Mouse (Mus musculus): ENCODE results near the gene Strn4. TPM values are rescaled to one million over a fixed set of nuclear protein-coding genes. Genes with fewer than 3 reads are reported as not detected.

Gene Strn4
- polyA plus RNA-seq, 1 experiment from 2014 or later, result 87.1 TPM

- Histone ChIP-seq H3K36me3 (ENCODE audit: control insufficient read depth, insufficient read depth, low read length) (peaks cover 3% of the 10 kb centered on the region; the same call in 1 of the 2 replicates), H3K4me1 (replicated peaks; ENCODE audit: control insufficient read depth, insufficient read depth, low read length) (peaks cover 35% of the 10 kb centered on the region)
Measured at GRCm38 (mm10) chr7:16817693-16818092, 2.0 kb downstream of the Strn4 start.

GRCm38 (mm10) chr7:16819794-16820193, 4.1 kb downstream of the Strn4 start:
- Histone ChIP-seq H3K27ac (ENCODE audit: low read length) (no peak overlapping the region), H3K4me2 (ENCODE audit: low read depth, low read length) (no peak overlapping the region), H3K4me3 (ENCODE audit: low read length) (no peak overlapping the region), H3K4me1 (replicated peaks; ENCODE audit: control insufficient read depth, insufficient read depth, low read length) (peaks cover 35% of the 10 kb centered on the region), H3K36me3 (ENCODE audit: control insufficient read depth, insufficient read depth, low read length) (peaks cover 3% of the 10 kb centered on the region), H3K9me3 (ENCODE audit: control insufficient read depth, low read length) (no peaks in the 10 kb centered on the region), H3K9ac (ENCODE audit: low read length) (peak overlapping the region; percentile 25; the same call in 1 of the 2 replicates), H3K27me3 (ENCODE audit: control insufficient read depth, insufficient read depth, low read depth, low read length) (no peaks in the 10 kb centered on the region)
- 67% methylated on average over 5 of the region's 5 CpGs for WGBS
- ATAC-seq (ENCODE audit: low read depth), result no peak

More at GRCm38 (mm10) chr7:16817693-16818092, 2.0 kb downstream of the Strn4 start:
- H3K9me3 ChIP-seq (ENCODE audit: control insufficient read depth, low read length), result no peaks in the 10 kb centered on the region
- WGBS, result 38% methylated on average over 3 of the region's 3 CpGs
- no peaks in the 10 kb centered on the region; the same call in 1 of the 2 replicates for H3K27me3 ChIP-seq (ENCODE audit: control insufficient read depth, insufficient read depth, low read depth, low read length)
- peak overlapping the region; percentile 99 for H3K9ac ChIP-seq (ENCODE audit: low read length)
- H3K4me2 ChIP-seq (ENCODE audit: low read depth, low read length), result peak overlapping the region; percentile 77
- no peak for ATAC-seq (ENCODE audit: low read depth)
- no peak overlapping the region for H3K27ac ChIP-seq (ENCODE audit: low read length)
- H3K4me3 ChIP-seq (ENCODE audit: low read length), result peak overlapping the region; percentile 82

GRCm38 (mm10) chr7:16820271-16820763, 4.6 kb downstream of the Strn4 start:
- no peak overlapping the region for H3K4me2 ChIP-seq (ENCODE audit: low read depth, low read length)

GRCm38 (mm10) chr7:16821091-16821490, 5.4 kb downstream of the Strn4 start:
- Histone ChIP-seq H3K27me3 (ENCODE audit: control insufficient read depth, insufficient read depth, low read depth, low read length) (no peaks in the 10 kb centered on the region), H3K27ac (ENCODE audit: low read length) (no peak overlapping the region), H3K9ac (ENCODE audit: low read length) (no peak overlapping the region), H3K9me3 (ENCODE audit: control insufficient read depth, low read length) (no peaks in the 10 kb centered on the region), H3K36me3 (ENCODE audit: control insufficient read depth, insufficient read depth, low read length) (peaks cover 9% of the 10 kb centered on the region), H3K4me3 (ENCODE audit: low read length) (no peak overlapping the region), H3K4me2 (ENCODE audit: low read depth, low read length) (no peak overlapping the region), H3K4me1 (replicated peaks; ENCODE audit: control insufficient read depth, insufficient read depth, low read length) (peaks cover 29% of the 10 kb centered on the region)
- WGBS, result 62% methylated on average over 3 of the region's 3 CpGs
- no peak for ATAC-seq (ENCODE audit: low read depth)

More at GRCm38 (mm10) chr7:16820271-16820763, 4.6 kb downstream of the Strn4 start:
- 60% methylated on average over 5 of the region's 5 CpGs for WGBS
- Histone ChIP-seq H3K9ac (ENCODE audit: low read length) (peak overlapping the region; percentile 25; the same call in 1 of the 2 replicates), H3K4me3 (ENCODE audit: low read length) (no peak overlapping the region), H3K36me3 (ENCODE audit: control insufficient read depth, insufficient read depth, low read length) (peaks cover 7% of the 10 kb centered on the region), H3K4me1 (replicated peaks; ENCODE audit: control insufficient read depth, insufficient read depth, low read length) (peaks cover 35% of the 10 kb centered on the region), H3K27me3 (ENCODE audit: control insufficient read depth, insufficient read depth, low read depth, low read length) (no peaks in the 10 kb centered on the region), H3K9me3 (ENCODE audit: control insufficient read depth, low read length) (no peaks in the 10 kb centered on the region), H3K27ac (ENCODE audit: low read length) (no peak overlapping the region)
- no peak for ATAC-seq (ENCODE audit: low read depth)

- peaks cover 13% of the 10 kb centered on the region for H3K36me3 ChIP-seq (ENCODE audit: control insufficient read depth, insufficient read depth, low read length)
- H3K4me1 ChIP-seq (replicated peaks; ENCODE audit: control insufficient read depth, insufficient read depth, low read length), result peaks cover 29% of the 10 kb centered on the region
- WGBS, result 53% methylated on average over 4 of the region's 4 CpGs
- no peak overlapping the region for H3K27ac ChIP-seq (ENCODE audit: low read length)
- H3K27me3 ChIP-seq (ENCODE audit: control insufficient read depth, insufficient read depth, low read depth, low read length), result no peaks in the 10 kb centered on the region
- H3K9me3 ChIP-seq (ENCODE audit: control insufficient read depth, low read length), result no peaks in the 10 kb centered on the region
- H3K9ac ChIP-seq (ENCODE audit: low read length), result 0 out of 2 replicates have a peak overlapping the region, but pooled peaks have one; percentile 4
- no peak overlapping the region for H3K4me3 ChIP-seq (ENCODE audit: low read length)
- ATAC-seq (ENCODE audit: low read depth), result no peak
- H3K4me2 ChIP-seq (ENCODE audit: low read depth, low read length), result no peak overlapping the region
Measured at GRCm38 (mm10) chr7:16821669-16822101, 6.0 kb downstream of the Strn4 start.

- no peak overlapping the region for H3K4me2 ChIP-seq (ENCODE audit: low read depth, low read length)
- H3K36me3 ChIP-seq (ENCODE audit: control insufficient read depth, insufficient read depth, low read length), result peaks cover 26% of the 10 kb centered on the region
- WGBS, result 54% methylated on average over 5 of the region's 5 CpGs
- H3K9ac ChIP-seq (ENCODE audit: low read length), result no peak overlapping the region
- H3K4me1 ChIP-seq (replicated peaks; ENCODE audit: control insufficient read depth, insufficient read depth, low read length), result peaks cover 17% of the 10 kb centered on the region
- H3K27me3 ChIP-seq (ENCODE audit: control insufficient read depth, insufficient read depth, low read depth, low read length), result no peaks in the 10 kb centered on the region
- H3K9me3 ChIP-seq (ENCODE audit: control insufficient read depth, low read length), result no peaks in the 10 kb centered on the region
- H3K27ac ChIP-seq (ENCODE audit: low read length), result no peak overlapping the region
- ATAC-seq (ENCODE audit: low read depth), result no peak
- H3K4me3 ChIP-seq (ENCODE audit: low read length), result no peak overlapping the region
Measured at GRCm38 (mm10) chr7:16823734-16824133, 8.0 kb downstream of the Strn4 start.

GRCm38 (mm10) chr7:16825785-16826184, 10.1 kb downstream of the Strn4 start:
- Histone ChIP-seq H3K27me3 (ENCODE audit: control insufficient read depth, insufficient read depth, low read depth, low read length) (no peaks in the 10 kb centered on the region), H3K4me2 (ENCODE audit: low read depth, low read length) (no peak overlapping the region), H3K27ac (ENCODE audit: low read length) (no peak overlapping the region), H3K36me3 (ENCODE audit: control insufficient read depth, insufficient read depth, low read length) (peaks cover 36% of the 10 kb centered on the region), H3K4me3 (ENCODE audit: low read length) (no peak overlapping the region), H3K4me1 (replicated peaks; ENCODE audit: control insufficient read depth, insufficient read depth, low read length) (peaks cover 5% of the 10 kb centered on the region), H3K9ac (ENCODE audit: low read length) (no peak overlapping the region), H3K9me3 (ENCODE audit: control insufficient read depth, low read length) (no peaks in the 10 kb centered on the region)
- ATAC-seq (ENCODE audit: low read depth), result no peak
- 81% methylated on average over 10 of the region's 10 CpGs for WGBS

GRCm38 (mm10) chr7:16826571-16826970, 10.9 kb downstream of the Strn4 start:
- Histone ChIP-seq H3K4me2 (ENCODE audit: low read depth, low read length) (no peak overlapping the region), H3K4me1 (replicated peaks; ENCODE audit: control insufficient read depth, insufficient read depth, low read length) (no peaks in the 10 kb centered on the region; the same call in 1 of the 2 replicates), H3K4me3 (ENCODE audit: low read length) (no peak overlapping the region), H3K36me3 (ENCODE audit: control insufficient read depth, insufficient read depth, low read length) (peaks cover 40% of the 10 kb centered on the region), H3K9ac (ENCODE audit: low read length) (no peak overlapping the region), H3K9me3 (ENCODE audit: control insufficient read depth, low read length) (no peaks in the 10 kb centered on the region), H3K27ac (ENCODE audit: low read length) (no peak overlapping the region), H3K27me3 (ENCODE audit: control insufficient read depth, insufficient read depth, low read depth, low read length) (no peaks in the 10 kb centered on the region)
- WGBS, result 67% methylated on average over 5 of the region's 5 CpGs
- no peak for ATAC-seq (ENCODE audit: low read depth)

GRCm38 (mm10) chr7:16827274-16827673, 11.6 kb downstream of the Strn4 start:
- Histone ChIP-seq H3K9me3 (ENCODE audit: control insufficient read depth, low read length) (no peaks in the 10 kb centered on the region), H3K9ac (ENCODE audit: low read length) (no peak overlapping the region), H3K27ac (ENCODE audit: low read length) (no peak overlapping the region), H3K27me3 (ENCODE audit: control insufficient read depth, insufficient read depth, low read depth, low read length) (no peaks in the 10 kb centered on the region), H3K4me1 (replicated peaks; ENCODE audit: control insufficient read depth, insufficient read depth, low read length) (no peaks in the 10 kb centered on the region; the same call in 1 of the 2 replicates), H3K4me2 (ENCODE audit: low read depth, low read length) (no peak overlapping the region), H3K4me3 (ENCODE audit: low read length) (no peak overlapping the region), H3K36me3 (ENCODE audit: control insufficient read depth, insufficient read depth, low read length) (peaks cover 46% of the 10 kb centered on the region)
- 72% methylated on average over 4 of the region's 4 CpGs for WGBS
- ATAC-seq (ENCODE audit: low read depth), result no peak
